ENCODE assay signal across 8 mouse cellular contexts in the genomic region with DNA sequence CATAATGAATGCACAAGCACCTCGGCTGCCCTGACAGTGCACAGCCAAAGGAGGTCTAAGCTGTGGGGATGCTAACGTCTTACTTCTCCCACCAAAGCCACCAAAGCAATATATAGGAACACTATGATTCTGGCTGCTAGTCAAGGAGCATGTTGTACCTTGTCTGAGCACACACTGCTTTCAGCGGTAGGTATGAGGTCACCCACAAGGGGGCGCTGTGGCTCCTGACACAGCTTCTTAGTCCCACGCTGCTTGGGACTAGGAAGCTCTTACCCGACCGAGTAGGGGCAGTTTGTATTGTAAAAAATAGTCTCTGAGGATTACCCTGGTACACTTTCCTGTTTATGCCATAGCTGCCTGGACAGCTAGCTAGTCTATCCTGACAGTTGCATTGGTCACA. TPM values are rescaled to one million over a fixed set of nuclear protein-coding genes. Genes with fewer than 3 reads are reported as not detected.
DNase-seq lines count a peak whose midpoint lies in the region; TF ChIP-seq lines count a peak whose summit lies in the region.

No protein-coding gene starts in this region.

- DNase-seq in CD4-positive, CD25-positive, alpha-beta regulatory T cell, adult 2 months (ENCODE audit: low read depth, low spot score), result peak; percentile 91
- peak; percentile 78 for DNase-seq in T-cell, adult 2 months (ENCODE audit: low spot score)
- peak; percentile 76 to 91 for DNase-seq in cerebellum, postnatal 14 days
- DNase-seq in gastrocnemius, postnatal 4 days (ENCODE audit: low spot score in 2 of 2), result peak; percentile 62 to 76
- peak; percentile 77 for DNase-seq in kidney, postnatal 14 days
- DNase-seq in lung, adult 2 months, result peak; percentile 77
- DNase-seq in right cerebral cortex, adult 18-20 months, result peak; percentile 60
- DNase-seq in urinary bladder, postnatal 10 days (ENCODE audit: low spot score), result peak; percentile 33

- 7% methylated on average over 7 of the region's 7 CpGs for WGBS in lung, adult 2 months

- no peak for TF ChIP-seq POLR2A in lung, adult 2 months (IDR thresholded peaks at IDR 0.05; ENCODE audit: borderline replicate concordance, extremely low read depth, low read depth, low read length)

- TF ChIP-seq CTCF in lung, adult 2 months (IDR thresholded peaks at IDR 0.05; ENCODE audit: insufficient read depth, low read length), result peak; percentile 87

- H3K4me1 ChIP-seq in lung, adult 2 months (ENCODE audit: control insufficient read depth, insufficient read depth, low read length), result no peaks in the 10 kb centered on the region

- no peak overlapping the region for H3K4me3 ChIP-seq in lung, adult 2 months (replicated peaks; ENCODE audit: extremely low read depth, low read depth, low read length)

RNA-seq across cellular contexts. Expression of a gene that starts 7.4 kb away (rescaled TPM):
- total RNA-seq in gastrocnemius, postnatal 4 days (2021), result 10 to 100 TPM; 20.0 to 21.8 TPM
- 17.8 and 20.4 TPM in 2 replicates for polyA plus RNA-seq in lung, adult 2 months (2012; rRNA removed)

RNA-seq across cellular contexts. Expression of a gene that starts 48.9 kb away (rescaled TPM):
- 10 to 100 TPM; 21.2 to 21.4 TPM for total RNA-seq in gastrocnemius, postnatal 4 days (2021)
- polyA plus RNA-seq in lung, adult 2 months (2012; rRNA removed), result 27.2 and 30.9 TPM in 2 replicates

RNA-seq across cellular contexts. Expression of a gene that starts 49.8 kb away (rescaled TPM):
- 10 to 100 TPM; 12.6 to 14.2 TPM for total RNA-seq in gastrocnemius, postnatal 4 days (2021)
- 17.3 and 18.2 TPM in 2 replicates for polyA plus RNA-seq in lung, adult 2 months (2012; rRNA removed)

Comparison
In these comparisons a context has a peak if more than half of its experiments do, and no peak if none do; other contexts are left out.
1. DNase-seq: peak in every context shown above with its lines; median percentile 91 in CD4-positive, CD25-positive, alpha-beta regulatory T cell, adult 2 months; 84 in cerebellum, postnatal 14 days; 78 in T-cell, adult 2 months; 77 in kidney, postnatal 14 days; 77 in lung, adult 2 months; 69 in gastrocnemius, postnatal 4 days; 60 in right cerebral cortex, adult 18-20 months; 33 in urinary bladder, postnatal 10 days.